Mouse (Mus musculus) heart, adult 2 months (tissue): ENCODE measurements around the gene Agap2. TPM values are rescaled to one million over a fixed set of nuclear protein-coding genes. Genes with fewer than 3 reads are reported as not detected.

Experiments
- DNase-seq, 2 experiments: peaks; one replicate each; pipeline ENCODE4 v3.0.0; 2021
- H3K27ac ChIP-seq: fragments of 200-600 bp; 2 replicates; pipeline ENCODE4 v1.8.1; 2022
- H3K27me3 ChIP-seq: fragments of 200-500 bp; 2 replicates; pipeline ENCODE4 v1.6.1; 2012; ENCODE audit warnings: mild to moderate bottlenecking, low read length, inconsistent platforms, mixed read lengths; ENCODE audit not compliant: control insufficient read depth, insufficient read depth
- H3K36me3 ChIP-seq: fragments of 200-500 bp; 2 replicates; pipeline ENCODE4 v1.6.1; 2012; ENCODE audit warnings: low read length, inconsistent platforms; ENCODE audit not compliant: control insufficient read depth, insufficient read depth
- H3K4me1 ChIP-seq: fragments of 200-500 bp; 2 replicates; pipeline ENCODE4 v1.6.1; 2011; ENCODE audit warnings: low read length; ENCODE audit not compliant: control insufficient read depth, insufficient read depth
- H3K4me3 ChIP-seq: fragments of 200-600 bp; 2 replicates; pipeline ENCODE4 v1.8.1; 2022
- H3K79me2 ChIP-seq: fragments of 200-500 bp; replicated peaks from 2 replicates; pipeline ENCODE4 v1.6.1; 2012; ENCODE audit warnings: mild to moderate bottlenecking, inconsistent platforms, low read length, moderate library complexity, mixed read lengths; ENCODE audit not compliant: control insufficient read depth, insufficient read depth
- H3K9ac ChIP-seq: fragments of 200-500 bp; 2 replicates; pipeline ENCODE4 v1.6.1; 2012; ENCODE audit warnings: low read depth, mild to moderate bottlenecking, control low read depth, inconsistent platforms, low read length, mixed read lengths
- CTCF ChIP-seq: fragments of 200-600 bp; IDR thresholded peaks from 2 replicates; pipeline ENCODE4 v1.8.1; 2022; ENCODE audit warnings: antibody characterized with exemption, mild to moderate bottlenecking, moderate library complexity
- EP300 ChIP-seq: fragments of 200-500 bp; IDR thresholded peaks from 2 replicates; pipeline ENCODE4 v1.6.1; 2011; ENCODE audit warnings: low read depth, low read length, control low read depth; ENCODE audit not compliant: insufficient read depth
- POLR2A ChIP-seq: fragments of 200-500 bp; IDR thresholded peaks from 2 replicates; pipeline ENCODE4 v1.6.1; 2011; ENCODE audit warnings: mild to moderate bottlenecking, low read depth, low read length, control low read depth; ENCODE audit not compliant: insufficient read depth
- WGBS: fragments of 180-500 bp; shearing (Covaris S2); methylation state at CpG from one replicate; pipeline ENCODE4 v1.1.7; 2018; 5-methylcytosine and 5-hydroxymethylcytosine counted together
- intact Hi-C: fragments of 180-260 bp; cut with DNase I; formaldehyde crosslinking; loops from one replicate; pipeline ENCODE4 v1.15.1; 2025
- polyA plus RNA-seq: library from polyadenylated mRNA; depleted of rRNA; stranded (reverse); fragments of >200 nt; gene quantifications from 2 replicates; pipeline ENCODE4 v1.2.3, GENCODE M21; 2012
- total RNA-seq, 2 experiments: library from RNA; stranded (reverse); gene quantifications; 2 replicates each; pipeline ENCODE4 v1.2.3; 2021

Agap2 gene
- total and polyA plus RNA-seq, 3 experiments = 4.8 to 5.5 (median 5.0) TPM

DNA sequence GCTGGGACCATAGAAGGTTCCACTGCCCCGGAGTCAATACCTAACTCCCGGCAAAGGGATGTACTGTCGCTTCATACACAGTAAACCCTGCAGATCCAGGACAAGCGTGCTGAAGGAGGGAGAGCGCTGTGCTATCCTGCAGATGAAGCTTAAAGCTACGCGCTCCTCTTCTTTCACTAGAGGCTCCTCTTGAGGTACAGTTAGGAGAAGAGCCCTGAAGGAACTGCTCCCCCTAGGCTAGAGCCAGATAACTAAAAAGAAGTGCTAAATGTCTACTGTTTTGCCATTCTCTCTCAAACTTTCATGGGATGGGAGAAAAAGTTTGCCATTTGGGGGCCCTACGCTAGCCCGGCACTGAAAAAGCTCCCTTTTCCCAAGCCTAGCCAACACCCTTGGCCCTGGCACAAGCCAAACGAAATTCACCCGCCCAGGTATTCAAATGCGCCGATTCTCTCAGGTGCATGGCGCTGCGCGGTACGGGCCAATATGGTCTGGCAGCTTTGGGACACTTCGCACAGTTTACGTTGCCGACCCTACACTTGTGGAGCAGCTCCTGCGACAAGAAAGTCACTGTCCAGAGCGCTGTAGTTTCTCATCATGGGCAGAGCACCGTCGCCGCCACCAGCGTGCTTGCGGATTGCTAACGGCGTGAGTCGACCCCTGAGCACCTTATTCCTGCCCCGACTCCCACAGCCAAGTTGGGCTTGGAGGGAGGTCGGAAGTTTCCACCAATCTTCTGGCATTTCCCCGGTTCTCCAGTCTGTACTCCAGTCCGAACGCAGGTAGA, 26.3 kb upstream of the Agap2 start:
- 7% methylated on average over 35 of the region's 35 CpGs for WGBS
- TF ChIP-seq POLR2A = no peak
- no peak for TF ChIP-seq EP300
- TF ChIP-seq CTCF = no peak
- intact Hi-C loops = no loop called here
- peaks cover 1% of the 10 kb centered on the region for H3K4me1 ChIP-seq
- peaks cover 13% of the 10 kb centered on the region for H3K27me3 ChIP-seq
- no peak overlapping the region for H3K9ac ChIP-seq
- DNase-seq = no peak
- H3K36me3 ChIP-seq = no peaks in the 10 kb centered on the region
- H3K4me3 ChIP-seq = no peak overlapping the region
- no peak overlapping the region for H3K27ac ChIP-seq
- no peaks in the 10 kb centered on the region for H3K79me2 ChIP-seq

DNA sequence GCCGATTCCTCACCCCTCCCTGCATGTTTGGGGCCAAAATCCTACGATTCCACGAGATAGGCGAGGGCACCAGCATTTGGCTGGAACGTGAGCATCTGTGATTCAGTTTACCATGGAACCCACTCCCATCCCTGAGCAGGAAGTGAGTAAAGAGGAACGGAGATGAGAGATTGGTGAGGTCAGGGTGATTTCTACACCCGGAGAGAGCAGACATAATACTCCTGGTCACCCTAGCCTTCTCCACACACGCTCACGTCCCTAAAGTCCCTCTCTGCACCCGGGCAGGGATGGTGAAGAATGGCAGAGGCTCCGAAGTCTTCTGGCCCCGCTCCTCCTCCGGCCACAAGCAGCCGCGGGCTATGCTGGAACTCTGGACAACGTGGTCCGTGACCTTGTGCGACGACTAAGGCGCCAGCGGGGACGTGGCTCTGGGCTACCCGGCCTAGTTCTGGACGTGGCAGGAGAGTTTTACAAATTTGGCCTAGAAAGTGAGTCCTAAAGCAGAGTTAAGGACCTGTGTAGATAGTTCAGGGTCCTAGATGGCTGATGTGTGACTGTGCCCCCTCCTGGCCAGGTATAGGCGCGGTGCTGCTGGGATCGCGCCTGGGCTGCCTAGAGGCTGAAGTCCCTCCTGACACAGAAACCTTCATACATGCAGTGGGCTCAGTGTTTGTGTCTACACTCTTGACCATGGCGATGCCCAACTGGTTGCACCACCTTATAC, 25.5 kb upstream of the Agap2 start:
- no peak for DNase-seq
- Histone ChIP-seq H3K4me3 (no peak overlapping the region), H3K27me3 (peaks cover 13% of the 10 kb centered on the region), H3K4me1 (peaks cover 1% of the 10 kb centered on the region), H3K36me3 (no peaks in the 10 kb centered on the region), H3K27ac (no peak overlapping the region), H3K9ac (no peak overlapping the region), H3K79me2 (no peaks in the 10 kb centered on the region)
- WGBS = 4% methylated on average over 29 of the region's 29 CpGs
- intact Hi-C loops = no loop called here
- no peak for TF ChIP-seq EP300
- TF ChIP-seq CTCF = peak; percentile 25

DNA sequence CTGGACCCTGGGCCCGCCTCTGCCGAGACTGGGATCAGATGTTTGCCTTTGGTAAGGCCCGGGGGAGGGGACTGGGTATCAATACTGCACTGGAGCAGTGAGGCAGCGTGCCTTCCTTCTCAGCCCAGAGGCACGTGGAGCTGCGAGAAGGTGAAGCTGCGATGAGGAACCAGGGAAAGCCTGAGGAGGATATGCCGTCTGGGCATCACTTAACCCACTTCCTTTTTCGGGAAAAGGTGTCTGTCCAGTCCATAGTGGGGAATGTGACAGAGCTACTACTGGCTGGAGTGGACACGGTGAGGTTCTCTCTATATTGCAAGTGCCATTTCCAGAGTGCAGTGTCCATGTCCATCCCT, 25.0 kb upstream of the Agap2 start:
- H3K27me3 ChIP-seq = peaks cover 13% of the 10 kb centered on the region
- no peaks in the 10 kb centered on the region for H3K36me3 ChIP-seq
- no peak for TF ChIP-seq POLR2A
- TF ChIP-seq EP300 = no peak
- TF ChIP-seq CTCF = no peak
- WGBS = 18% methylated on average over 10 of the region's 10 CpGs
- no peaks in the 10 kb centered on the region for H3K79me2 ChIP-seq
- DNase-seq = no peak
- intact Hi-C loops = no loop called here
- H3K4me1 ChIP-seq = peaks cover 1% of the 10 kb centered on the region
- no peak overlapping the region for H3K27ac ChIP-seq
- H3K9ac ChIP-seq = no peak overlapping the region
- no peak overlapping the region for H3K4me3 ChIP-seq

DNA sequence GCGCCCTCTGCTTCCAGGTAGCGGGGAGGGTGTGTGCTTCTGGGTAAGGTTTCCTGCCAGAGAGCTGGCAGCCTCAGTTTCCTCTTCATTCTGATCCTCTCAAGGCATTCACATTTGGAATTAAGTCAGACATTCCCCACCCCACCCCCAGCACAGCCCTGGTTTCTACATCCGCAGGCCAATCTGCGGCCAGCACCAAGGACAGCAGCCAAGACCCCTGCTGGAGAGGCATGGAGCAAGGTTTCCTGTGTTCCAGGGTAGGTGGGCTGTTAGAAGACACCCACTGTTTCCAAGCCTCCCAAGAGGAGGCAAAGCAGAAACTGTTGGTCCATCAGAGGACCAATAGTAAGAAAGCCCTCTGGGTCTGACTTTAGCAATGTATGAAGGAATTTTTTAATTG, 20.4 kb upstream of the Agap2 start:
- Histone ChIP-seq H3K36me3 (no peaks in the 10 kb centered on the region), H3K27me3 (peaks cover 3% of the 10 kb centered on the region; the same call in 1 of the 2 replicates)

DNA sequence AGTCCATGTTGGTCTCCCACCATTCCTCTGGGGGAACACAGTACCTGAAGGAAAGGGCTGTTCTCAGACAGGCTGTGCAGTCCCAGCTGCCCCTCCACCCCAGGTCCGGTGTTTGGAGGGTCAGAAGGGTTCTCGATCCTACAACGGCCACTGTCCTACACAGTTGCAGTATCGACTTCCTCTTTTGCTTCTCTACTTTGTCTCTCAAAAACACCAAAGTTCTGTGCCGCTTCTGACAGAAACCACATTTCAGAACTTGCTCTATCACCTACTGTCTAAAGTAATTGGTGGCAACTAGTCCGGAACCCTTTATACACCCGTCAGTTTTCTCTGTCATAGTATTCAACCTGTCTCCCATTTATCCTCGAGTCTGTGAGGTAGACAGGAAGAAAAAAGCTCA, 19.7 kb upstream of the Agap2 start:
- Histone ChIP-seq H3K9ac (no peak overlapping the region), H3K79me2 (no peaks in the 10 kb centered on the region), H3K4me3 (no peak overlapping the region), H3K27ac (no peak overlapping the region), H3K27me3 (no peaks in the 10 kb centered on the region), H3K36me3 (no peaks in the 10 kb centered on the region), H3K4me1 (peaks cover under 1% of the 10 kb centered on the region; the same call in 1 of the 2 replicates)
- TF ChIP-seq CTCF (no peak), POLR2A (no peak), EP300 (no peak)
- no peak for DNase-seq
- intact Hi-C loops = no loop called here
- 81% methylated on average over 8 of the region's 8 CpGs for WGBS

More for the DNA sequence above, 20.4 kb upstream of the Agap2 start:
- Histone ChIP-seq H3K79me2 (no peaks in the 10 kb centered on the region), H3K4me3 (no peak overlapping the region), H3K9ac (no peak overlapping the region), H3K4me1 (no peaks in the 10 kb centered on the region), H3K27ac (no peak overlapping the region)
- intact Hi-C loops = no loop called here
- DNase-seq = no peak
- WGBS = 73% methylated on average over 4 of the region's 4 CpGs
- no peak for TF ChIP-seq CTCF
- TF ChIP-seq POLR2A = no peak
- no peak for TF ChIP-seq EP300

DNA sequence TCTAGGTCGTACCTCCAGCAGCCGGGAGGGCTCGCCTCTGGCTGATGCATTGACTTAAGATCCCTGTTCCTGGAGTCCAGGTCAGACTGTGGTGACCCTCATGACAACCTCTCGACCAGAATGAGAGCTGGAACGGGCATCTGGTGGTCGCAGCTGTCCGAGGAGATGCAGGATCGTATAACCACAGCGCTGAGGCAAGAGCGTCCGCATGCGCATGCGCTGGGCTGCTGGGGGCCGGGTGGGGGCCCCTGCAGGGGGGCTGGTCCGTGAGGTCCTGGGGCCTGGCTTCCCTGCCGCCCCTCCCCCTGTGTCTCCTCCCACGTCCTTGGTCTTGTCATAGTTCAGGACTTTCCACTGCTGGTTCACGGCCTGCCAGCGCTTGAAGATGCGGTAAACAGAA, 18.6 kb upstream of the Agap2 start:
- Histone ChIP-seq H3K36me3 (no peaks in the 10 kb centered on the region), H3K9ac (no peak overlapping the region), H3K4me1 (peaks cover 2% of the 10 kb centered on the region; the same call in 1 of the 2 replicates), H3K27me3 (no peaks in the 10 kb centered on the region), H3K79me2 (no peaks in the 10 kb centered on the region), H3K4me3 (no peak overlapping the region), H3K27ac (no peak overlapping the region)
- DNase-seq = no peak
- TF ChIP-seq EP300 (no peak), CTCF (no peak), POLR2A (no peak)
- 88% methylated on average over 20 of the region's 20 CpGs for WGBS
- intact Hi-C loops = no loop called here
